Mouse (Mus musculus): ENCODE data around the gene Gpr35.
"Not testable (repeated sequence)": the region's sequence is repeated elsewhere in the genome, so short reads cannot be mapped to it uniquely, and the experiment has no call there.

Gpr35 gene

GRCm38 (mm10) chr1:92934182-92934827, 16.4 kb upstream of the Gpr35 start, which contains the start of gene Capn10:
Capn10 (plus strand) TSS chr1:92934376.
- peak; percentile 90 for DNase-seq

- no peak for DNase-seq
Measured at GRCm38 (mm10) chr1:92935054-92935962, 15.4 kb upstream of the Gpr35 start.

GRCm38 (mm10) chr1:92935977-92936376, 14.7 kb upstream of the Gpr35 start:
- no peak for DNase-seq

- no peak for DNase-seq
Measured at GRCm38 (mm10) chr1:92936467-92936866, 14.2 kb upstream of the Gpr35 start.

- no peak for DNase-seq
Measured at GRCm38 (mm10) chr1:92937797-92938196, 12.9 kb upstream of the Gpr35 start.

- DNase-seq, result no peak
Measured at GRCm38 (mm10) chr1:92939746-92940145, 10.9 kb upstream of the Gpr35 start.

- no peak for DNase-seq
Measured at GRCm38 (mm10) chr1:92943219-92943989, 7.3 kb upstream of the Gpr35 start.

- DNase-seq, result no peak
Measured at GRCm38 (mm10) chr1:92947966-92948365, 2.7 kb upstream of the Gpr35 start.

GRCm38 (mm10) chr1:92949426-92949825, 1.2 kb upstream of the Gpr35 start:
- DNase-seq, result no peak

GRCm38 (mm10) chr1:92953641-92954040, 3.0 kb downstream of the Gpr35 start:
- DNase-seq, result no peak

GRCm38 (mm10) chr1:92956571-92957335, 6.1 kb downstream of the Gpr35 start:
- DNase-seq, result peak; percentile 73

- no peak for DNase-seq
Measured at GRCm38 (mm10) chr1:92958999-92959398, 8.3 kb downstream of the Gpr35 start.

GRCm38 (mm10) chr1:92970791-92971190, 20.1 kb downstream of the Gpr35 start:
- DNase-seq, result not testable (repeated sequence)

GRCm38 (mm10) chr1:92971879-92972795, 21.5 kb downstream of the Gpr35 start:
- DNase-seq, result no peak

GRCm38 (mm10) chr1:92972854-92973253, 22.2 kb downstream of the Gpr35 start:
- no peak for DNase-seq

- no peak for DNase-seq
Measured at GRCm38 (mm10) chr1:92976141-92976566, 25.5 kb downstream of the Gpr35 start.

GRCm38 (mm10) chr1:92978645-92979044, 28.0 kb downstream of the Gpr35 start:
- DNase-seq, result no peak

GRCm38 (mm10) chr1:92979073-92979602, 28.5 kb downstream of the Gpr35 start:
- DNase-seq, result no peak

- no peak for DNase-seq
Measured at GRCm38 (mm10) chr1:92981056-92981845, 30.6 kb downstream of the Gpr35 start.

- DNase-seq, result no peak
Measured at GRCm38 (mm10) chr1:92982931-92983605, 32.4 kb downstream of the Gpr35 start.

All from thymus, postnatal 14 days (tissue).